In the genomic region with DNA sequence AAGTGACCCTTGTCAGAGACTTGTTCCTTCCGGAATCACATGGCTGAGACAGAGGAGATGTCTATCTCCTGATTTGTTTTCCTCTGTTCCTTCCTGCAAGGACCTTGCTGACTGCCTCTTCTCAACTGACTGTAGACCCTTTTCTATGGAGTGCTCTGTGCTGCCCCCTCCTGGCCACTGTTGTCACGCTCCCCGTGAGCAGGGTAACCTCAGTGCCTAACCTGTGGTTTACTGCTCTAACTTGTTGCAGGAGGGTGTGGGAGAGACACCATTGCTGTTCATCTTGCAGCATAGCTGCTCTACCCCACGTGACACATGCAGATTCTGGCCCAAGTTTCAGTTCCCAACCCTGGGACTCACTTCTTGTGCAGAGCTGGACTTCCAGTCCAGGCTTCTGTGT, we compare ENCODE assay signal across 8 mouse cellular contexts. TPM values are rescaled to one million over a fixed set of nuclear protein-coding genes. Genes with fewer than 3 reads are reported as not detected.
DNase-seq lines count a peak whose midpoint lies in the region; ATAC-seq and TF ChIP-seq lines count a peak whose summit lies in the region.

No protein-coding gene starts in this region.

- H3K4me3 ChIP-seq in forebrain, embryonic 11.5 days (ENCODE audit: low read depth, low read length) = no peak overlapping the region
- no peak overlapping the region for H3K4me3 ChIP-seq in forebrain, embryonic 15.5 days
- H3K4me3 ChIP-seq in gastrocnemius, adult 2 months = no peak overlapping the region
- no peak overlapping the region for H3K4me3 ChIP-seq in intestine, embryonic 14.5 days (ENCODE audit: low read depth, low read length)
- no peak overlapping the region for H3K4me3 ChIP-seq in midbrain, embryonic 13.5 days (replicated peaks)

- intact Hi-C loops in gastrocnemius, adult 2 months (cut with DNase I) = loop anchor here (1.0 to 5.0 kb wide), 2 partner anchors 43 to 239 kb away; partner anchors contain the start of genes Irak2 and Jagn1
- intact Hi-C loops in left cerebral cortex, postnatal 10 days (cut with DNase I) = loop anchor here (2.0 kb wide), 1 partner anchor 42 kb away; the partner anchor contains the start of gene Irak2

- no peak overlapping the region for H3K9ac ChIP-seq in forebrain, embryonic 11.5 days (ENCODE audit: low read length)
- no peak overlapping the region for H3K9ac ChIP-seq in forebrain, embryonic 15.5 days (replicated peaks)
- H3K9ac ChIP-seq in intestine, embryonic 14.5 days (ENCODE audit: low read length) = no peak overlapping the region
- no peak overlapping the region for H3K9ac ChIP-seq in midbrain, embryonic 13.5 days (replicated peaks)

- H3K9me3 ChIP-seq in forebrain, embryonic 11.5 days (ENCODE audit: control insufficient read depth, low read length) = no peaks in the 10 kb centered on the region
- no peaks in the 10 kb centered on the region for H3K9me3 ChIP-seq in forebrain, embryonic 15.5 days
- H3K9me3 ChIP-seq in intestine, embryonic 14.5 days (ENCODE audit: control insufficient read depth, low read length) = no peaks in the 10 kb centered on the region
- H3K9me3 ChIP-seq in midbrain, embryonic 13.5 days = no peaks in the 10 kb centered on the region

- no peak overlapping the region for H3K4me2 ChIP-seq in forebrain, embryonic 11.5 days (ENCODE audit: low read depth, low read length, severe bottlenecking)
- H3K4me2 ChIP-seq in forebrain, embryonic 15.5 days (replicated peaks) = no peak overlapping the region
- H3K4me2 ChIP-seq in intestine, embryonic 14.5 days (ENCODE audit: low read length) = no peak overlapping the region
- H3K4me2 ChIP-seq in midbrain, embryonic 13.5 days (replicated peaks) = no peak overlapping the region

- ATAC-seq in forebrain, embryonic 11.5 days (replicated peaks; ENCODE audit: low FRiP score) = no peak
- ATAC-seq in forebrain, embryonic 15.5 days (replicated peaks) = no peak
- ATAC-seq in intestine, embryonic 14.5 days (replicated peaks; ENCODE audit: low FRiP score, low TSS enrichment, low read depth) = 0 out of 2 replicates have a peak, but pooled peaks have one; percentile 43
- ATAC-seq in midbrain, embryonic 13.5 days = 0 out of 2 replicates have a peak, but pooled peaks have one; percentile 55

- DNase-seq in forebrain, embryonic 11.5 days (ENCODE audit: low spot score) = peak; percentile 88
- DNase-seq in cerebellum, adult 9-10 months = peak; percentile 76
- DNase-seq in gastrocnemius, adult 2 months = peak; percentile 86
- peak; percentile 92 for DNase-seq in intestine, embryonic 14.5 days (ENCODE audit: low spot score)
- peak; percentile 66 to 82 for DNase-seq in left cerebral cortex, postnatal 10 days (ENCODE audit: extremely low spot score in 1 of 2, low spot score in 2 of 2)
- DNase-seq in spleen, postnatal 36 days (ENCODE audit: low spot score in 2 of 2) = peak; percentile 84 to 88

- H3K27me3 ChIP-seq in forebrain, embryonic 11.5 days (ENCODE audit: control insufficient read depth, insufficient read depth, low read length) = no peaks in the 10 kb centered on the region
- H3K27me3 ChIP-seq in forebrain, embryonic 15.5 days = no peaks in the 10 kb centered on the region
- H3K27me3 ChIP-seq in intestine, embryonic 14.5 days (replicated peaks; ENCODE audit: control insufficient read depth, insufficient read depth, low read length) = no peaks in the 10 kb centered on the region
- no peaks in the 10 kb centered on the region for H3K27me3 ChIP-seq in midbrain, embryonic 13.5 days

- peak; percentile 95 for TF ChIP-seq CTCF in gastrocnemius, adult 2 months (IDR thresholded peaks at IDR 0.05)

- H3K36me3 ChIP-seq in forebrain, embryonic 11.5 days (ENCODE audit: control insufficient read depth, insufficient read depth, low read length) = no peaks in the 10 kb centered on the region
- no peaks in the 10 kb centered on the region for H3K36me3 ChIP-seq in forebrain, embryonic 15.5 days
- no peaks in the 10 kb centered on the region for H3K36me3 ChIP-seq in intestine, embryonic 14.5 days (ENCODE audit: control insufficient read depth, insufficient read depth, low read length)
- no peaks in the 10 kb centered on the region for H3K36me3 ChIP-seq in midbrain, embryonic 13.5 days

- WGBS in forebrain, embryonic 11.5 days = 21% methylated on average over 4 of the region's 4 CpGs
- whole genome bisulfite sequencing in forebrain, embryonic 15.5 days = 20% methylated on average over 4 of the region's 4 CpGs
- WGBS in intestine, embryonic 14.5 days = 23% methylated on average over 4 of the region's 4 CpGs
- 18% methylated on average over 4 of the region's 4 CpGs for WGBS in midbrain, embryonic 13.5 days

- H3K27ac ChIP-seq in forebrain, embryonic 11.5 days (ENCODE audit: low read depth, low read length) = no peak overlapping the region
- no peak overlapping the region for H3K27ac ChIP-seq in forebrain, embryonic 15.5 days (replicated peaks)
- H3K27ac ChIP-seq in gastrocnemius, adult 2 months = peak overlapping the region; percentile 13; the same call in 1 of the 2 replicates
- H3K27ac ChIP-seq in intestine, embryonic 14.5 days (ENCODE audit: low read depth) = no peak overlapping the region
- no peak overlapping the region for H3K27ac ChIP-seq in midbrain, embryonic 13.5 days

- no peaks in the 10 kb centered on the region for H3K4me1 ChIP-seq in forebrain, embryonic 11.5 days (replicated peaks; ENCODE audit: control insufficient read depth, insufficient read depth, low read length)
- H3K4me1 ChIP-seq in forebrain, embryonic 15.5 days = no peaks in the 10 kb centered on the region
- H3K4me1 ChIP-seq in intestine, embryonic 14.5 days (replicated peaks; ENCODE audit: control insufficient read depth, insufficient read depth, low read length) = no peaks in the 10 kb centered on the region
- no peaks in the 10 kb centered on the region for H3K4me1 ChIP-seq in midbrain, embryonic 13.5 days (replicated peaks)

RNA-seq across cellular contexts. Expression of gene Tatdn2, which starts 15.6 kb away (rescaled TPM):
- 0.88 and 1.5 TPM in 2 replicates for polyA plus RNA-seq in forebrain, embryonic 11.5 days (2014; fragmentation: Nextera tagmentation; extraction: Ambion mirVana)
- 0.78 and 1.3 TPM in 2 replicates for polyA plus RNA-seq in forebrain, embryonic 15.5 days (2015; fragmentation: Nextera tagmentation; extraction: Ambion mirVana)
- 10 to 100 TPM; 36.4 to 41.1 TPM for total RNA-seq in gastrocnemius, adult 2 months (2021)
- polyA plus RNA-seq in intestine, embryonic 14.5 days (2014; fragmentation: Nextera tagmentation; extraction: Ambion mirVana) = 0.98 and 1.4 TPM in 2 replicates
- 10 to 100 TPM; 79.2 to 90.2 TPM for total RNA-seq in left cerebral cortex, postnatal 10 days (2021)
- polyA plus RNA-seq in midbrain, embryonic 13.5 days (2015; fragmentation: Nextera tagmentation; extraction: Ambion mirVana) = 0.93 and 1.0 TPM in 2 replicates

RNA-seq across cellular contexts. Expression of gene Ghrl, which starts 38.4 kb away (rescaled TPM):
- 0.32 and 1.2 TPM in 2 replicates for polyA plus RNA-seq in forebrain, embryonic 11.5 days (2014; fragmentation: Nextera tagmentation; extraction: Ambion mirVana)
- 0.41 and 0.59 TPM in 2 replicates for polyA plus RNA-seq in forebrain, embryonic 15.5 days (2015; fragmentation: Nextera tagmentation; extraction: Ambion mirVana)
- total RNA-seq in gastrocnemius, adult 2 months (2021) = 1 to 10 TPM in 1 of 2 experiments, not detected in 1; 1.0 TPM
- polyA plus RNA-seq in intestine, embryonic 14.5 days (2014; fragmentation: Nextera tagmentation; extraction: Ambion mirVana) = 2.2 and 19.4 TPM in 2 replicates
- not detected for total RNA-seq in left cerebral cortex, postnatal 10 days (2021)
- 0.70 and 1.8 TPM in 2 replicates for polyA plus RNA-seq in midbrain, embryonic 13.5 days (2015; fragmentation: Nextera tagmentation; extraction: Ambion mirVana)

RNA-seq across cellular contexts. Expression of gene Irak2, which starts 43.0 kb away (rescaled TPM):
- 1.6 and 2.1 TPM in 2 replicates for polyA plus RNA-seq in forebrain, embryonic 11.5 days (2014; fragmentation: Nextera tagmentation; extraction: Ambion mirVana)
- polyA plus RNA-seq in forebrain, embryonic 15.5 days (2015; fragmentation: Nextera tagmentation; extraction: Ambion mirVana) = 1.3 and 1.5 TPM in 2 replicates
- 1 to 10 TPM; 3.9 to 6.1 TPM for total RNA-seq in gastrocnemius, adult 2 months (2021)
- polyA plus RNA-seq in intestine, embryonic 14.5 days (2014; fragmentation: Nextera tagmentation; extraction: Ambion mirVana) = 5.7 and 8.2 TPM in 2 replicates
- total RNA-seq in left cerebral cortex, postnatal 10 days (2021) = 10 to 100 TPM; 13.0 to 14.2 TPM
- 0.99 and 1.3 TPM in 2 replicates for polyA plus RNA-seq in midbrain, embryonic 13.5 days (2015; fragmentation: Nextera tagmentation; extraction: Ambion mirVana)

RNA-seq across cellular contexts. Expression of gene Vhl, which starts 57.5 kb away (rescaled TPM):
- 63.7 and 64.4 TPM in 2 replicates for polyA plus RNA-seq in forebrain, embryonic 11.5 days (2014; fragmentation: Nextera tagmentation; extraction: Ambion mirVana)
- 79.6 and 83.6 TPM in 2 replicates for polyA plus RNA-seq in forebrain, embryonic 15.5 days (2015; fragmentation: Nextera tagmentation; extraction: Ambion mirVana)
- 1 to 10 TPM; 5.1 to 5.9 TPM for total RNA-seq in gastrocnemius, adult 2 months (2021)
- polyA plus RNA-seq in intestine, embryonic 14.5 days (2014; fragmentation: Nextera tagmentation; extraction: Ambion mirVana) = 41.6 and 45.1 TPM in 2 replicates
- 10 to 100 TPM; 45.1 to 49.9 TPM for total RNA-seq in left cerebral cortex, postnatal 10 days (2021)
- polyA plus RNA-seq in midbrain, embryonic 13.5 days (2015; fragmentation: Nextera tagmentation; extraction: Ambion mirVana) = 60.2 and 60.6 TPM in 2 replicates

RNA-seq across cellular contexts. Expression of gene Sec13, which starts 59.3 kb away (rescaled TPM):
- 248 and 282 TPM in 2 replicates for polyA plus RNA-seq in forebrain, embryonic 11.5 days (2014; fragmentation: Nextera tagmentation; extraction: Ambion mirVana)
- 239 and 245 TPM in 2 replicates for polyA plus RNA-seq in forebrain, embryonic 15.5 days (2015; fragmentation: Nextera tagmentation; extraction: Ambion mirVana)
- 10 to 100 TPM; 60.0 to 74.1 TPM for total RNA-seq in gastrocnemius, adult 2 months (2021)
- polyA plus RNA-seq in intestine, embryonic 14.5 days (2014; fragmentation: Nextera tagmentation; extraction: Ambion mirVana) = 247 and 250 TPM in 2 replicates
- total RNA-seq in left cerebral cortex, postnatal 10 days (2021) = 10 to 100 TPM; 78.7 to 80.2 TPM
- 229 and 232 TPM in 2 replicates for polyA plus RNA-seq in midbrain, embryonic 13.5 days (2015; fragmentation: Nextera tagmentation; extraction: Ambion mirVana)

Comparison
In these comparisons a context has a peak if more than half of its experiments do, and no peak if none do; other contexts are left out.
1. ATAC-seq: peak in intestine, embryonic 14.5 days (single experiment) and midbrain, embryonic 13.5 days (single experiment); none in forebrain, embryonic 11.5 days (single experiment) and forebrain, embryonic 15.5 days (single experiment).
2. Peak in every context shown above with its lines, with median percentiles within 50 percentile points of each other: DNase-seq.